Mouse (Mus musculus) midbrain, embryonic 11.5 days (tissue): ENCODE results near the gene Havcr1. TPM values are rescaled to one million over a fixed set of nuclear protein-coding genes. Genes with fewer than 3 reads are reported as not detected.
A peak's percentile ranks its signal among the peaks of the same experiment; 100 is the strongest.
"Not testable (repeated sequence)": the region's sequence is repeated elsewhere in the genome, so short reads cannot be mapped to it uniquely, and the experiment has no call there.

Experiments
- ATAC-seq: fragments of 200-750 bp; cut with Nextera tagmentation; 2 replicates; pipeline ENCODE4 v1.8.0; 2017; ENCODE audit warnings: moderate TSS enrichment, moderate library complexity; ENCODE audit not compliant: low FRiP score
- DNase-seq: peaks from one replicate; pipeline ENCODE4 v3.0.0; 2015; ENCODE audit warnings: low spot score; ENCODE audit errors: missing footprints
- H3K27ac ChIP-seq: fragments of 300-500 bp; sonication (generic); 2 replicates; pipeline ENCODE4 v1.5.1; 2014; ENCODE audit warnings: low read depth, low read length
- H3K27me3 ChIP-seq: fragments of 300-500 bp; sonication (generic); 2 replicates; pipeline ENCODE4 v1.6.1; 2014; ENCODE audit warnings: mild to moderate bottlenecking, low read length, moderate library complexity, mixed read lengths; ENCODE audit not compliant: control insufficient read depth, insufficient read depth
- H3K36me3 ChIP-seq: fragments of 300-500 bp; sonication (generic); 2 replicates; pipeline ENCODE4 v1.6.1; 2014; ENCODE audit warnings: mild to moderate bottlenecking, low read length, moderate library complexity, mixed read lengths; ENCODE audit not compliant: control insufficient read depth, insufficient read depth
- H3K4me1 ChIP-seq: fragments of 300-500 bp; sonication (generic); 2 replicates; pipeline ENCODE4 v1.6.1; 2014; ENCODE audit warnings: low read length; ENCODE audit not compliant: control insufficient read depth, insufficient read depth
- H3K4me2 ChIP-seq: fragments of 300-500 bp; sonication (generic); 2 replicates; pipeline ENCODE4 v1.6.1; 2014; ENCODE audit warnings: mild to moderate bottlenecking, moderate library complexity
- H3K4me3 ChIP-seq: fragments of 300-500 bp; sonication (generic); 2 replicates; pipeline ENCODE4 v1.5.1; 2014; ENCODE audit warnings: low read depth, low read length
- H3K9ac ChIP-seq: fragments of 300-500 bp; sonication (generic); 2 replicates; pipeline ENCODE4 v1.6.1; 2014; ENCODE audit warnings: low read length
- H3K9me3 ChIP-seq: fragments of 300-500 bp; sonication (generic); 2 replicates; pipeline ENCODE4 v1.6.1; 2016; ENCODE audit warnings: low read length; ENCODE audit not compliant: control insufficient read depth
- WGBS: fragments of 180-500 bp; shearing (Covaris S2); extraction: QIAGEN DNeasy Blood & Tissue Kit; methylation state at CpG from one replicate; pipeline ENCODE4 v1.1.7; 2014; 5-methylcytosine and 5-hydroxymethylcytosine counted together
- polyA plus RNA-seq: library from polyadenylated mRNA; unstranded; fragments of >200 nt; fragmentation: Nextera tagmentation; extraction: Ambion mirVana; gene quantifications from 2 replicates; pipeline ENCODE4 v1.2.1, GENCODE M21; 2014

Gene Havcr1
- polyA plus RNA-seq: not detected in 2 replicates

DNA sequence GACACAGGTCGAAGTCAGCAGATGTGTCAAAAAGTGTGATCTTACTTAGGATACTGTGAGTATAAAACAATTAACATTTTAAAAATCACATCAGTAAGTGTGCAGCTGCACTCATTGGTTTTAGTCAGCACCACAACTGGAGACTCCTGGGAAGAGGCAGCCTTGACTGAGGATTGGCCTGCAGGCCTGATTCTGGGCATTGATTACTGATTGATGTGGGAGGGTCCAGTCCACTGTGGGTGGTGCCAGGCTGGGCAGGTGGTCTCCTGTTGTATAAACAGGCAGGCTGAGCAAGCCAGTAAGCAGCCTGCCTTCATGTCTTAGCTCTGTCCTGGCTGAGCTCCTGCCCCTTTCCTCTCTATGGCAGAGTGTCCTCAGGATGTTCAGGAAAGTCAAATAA, at the start of gene Havcr1:
Havcr1 (plus strand) TSS at position 5 of the 400 bp plus-strand sequence.
- H3K4me3 ChIP-seq, H3K27me3 ChIP-seq, H3K4me2 ChIP-seq, H3K4me1 ChIP-seq, H3K36me3 ChIP-seq, DNase-seq, H3K9ac ChIP-seq, H3K27ac ChIP-seq, ATAC-seq, H3K9me3 ChIP-seq: not testable (repeated sequence)
- 92% methylated on average over 1 of the region's 1 CpGs for WGBS

DNA sequence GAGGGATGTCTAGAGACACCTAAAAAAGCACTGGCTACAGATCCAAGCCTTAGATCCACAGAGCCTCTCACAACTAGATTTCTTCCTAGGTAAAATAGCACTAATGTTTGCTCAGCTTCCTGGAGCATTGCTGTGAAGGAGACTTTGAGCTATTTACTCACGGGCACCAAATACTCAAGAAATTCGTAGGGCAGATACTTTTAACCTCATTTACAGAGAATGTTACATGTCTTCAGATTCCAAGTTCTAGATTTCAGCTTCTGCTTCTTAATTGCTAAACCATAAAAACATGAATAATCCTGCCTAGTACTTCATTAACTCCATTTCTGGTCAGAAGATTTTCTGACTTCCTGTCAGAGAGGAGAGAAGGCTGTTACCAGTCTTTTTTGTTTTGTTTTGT, 44.7 kb upstream of the Havcr1 start:
- Histone ChIP-seq H3K4me3 (no peak overlapping the region), H3K4me1 (no peaks in the 10 kb centered on the region), H3K9ac (no peak overlapping the region), H3K36me3 (no peaks in the 10 kb centered on the region), H3K27me3 (no peaks in the 10 kb centered on the region), H3K27ac (no peak overlapping the region), H3K4me2 (no peak overlapping the region), H3K9me3 (no peaks in the 10 kb centered on the region)
- ATAC-seq (no peak), DNase-seq (no peak)
- WGBS: 97% methylated on average over 2 of the region's 2 CpGs

DNA sequence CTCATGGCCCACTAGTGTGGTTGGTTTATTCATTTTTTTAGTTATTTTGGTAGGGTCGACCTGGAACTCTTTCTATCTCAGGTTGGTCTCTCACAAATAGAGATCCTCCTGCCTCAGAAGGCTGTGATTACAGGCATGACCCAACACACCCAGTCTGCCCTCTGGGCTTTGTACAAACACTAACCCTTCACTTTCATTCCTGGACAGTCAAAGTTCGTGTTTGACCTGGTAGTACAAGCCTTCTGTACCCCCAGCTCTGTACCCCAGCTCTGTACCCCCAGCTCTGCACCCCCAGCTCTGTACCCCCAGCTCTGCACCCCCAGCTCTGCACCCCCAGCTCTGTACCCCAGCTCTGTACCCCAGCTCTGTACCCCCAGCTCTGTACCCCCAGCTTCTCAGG, 39.0 kb upstream of the Havcr1 start:
- H3K9ac ChIP-seq, DNase-seq, H3K27ac ChIP-seq, H3K4me2 ChIP-seq, ATAC-seq, H3K9me3 ChIP-seq, H3K4me1 ChIP-seq, H3K27me3 ChIP-seq, H3K4me3 ChIP-seq, H3K36me3 ChIP-seq: not testable (repeated sequence)
- WGBS: 74% methylated on average over 2 of the region's 2 CpGs

DNA sequence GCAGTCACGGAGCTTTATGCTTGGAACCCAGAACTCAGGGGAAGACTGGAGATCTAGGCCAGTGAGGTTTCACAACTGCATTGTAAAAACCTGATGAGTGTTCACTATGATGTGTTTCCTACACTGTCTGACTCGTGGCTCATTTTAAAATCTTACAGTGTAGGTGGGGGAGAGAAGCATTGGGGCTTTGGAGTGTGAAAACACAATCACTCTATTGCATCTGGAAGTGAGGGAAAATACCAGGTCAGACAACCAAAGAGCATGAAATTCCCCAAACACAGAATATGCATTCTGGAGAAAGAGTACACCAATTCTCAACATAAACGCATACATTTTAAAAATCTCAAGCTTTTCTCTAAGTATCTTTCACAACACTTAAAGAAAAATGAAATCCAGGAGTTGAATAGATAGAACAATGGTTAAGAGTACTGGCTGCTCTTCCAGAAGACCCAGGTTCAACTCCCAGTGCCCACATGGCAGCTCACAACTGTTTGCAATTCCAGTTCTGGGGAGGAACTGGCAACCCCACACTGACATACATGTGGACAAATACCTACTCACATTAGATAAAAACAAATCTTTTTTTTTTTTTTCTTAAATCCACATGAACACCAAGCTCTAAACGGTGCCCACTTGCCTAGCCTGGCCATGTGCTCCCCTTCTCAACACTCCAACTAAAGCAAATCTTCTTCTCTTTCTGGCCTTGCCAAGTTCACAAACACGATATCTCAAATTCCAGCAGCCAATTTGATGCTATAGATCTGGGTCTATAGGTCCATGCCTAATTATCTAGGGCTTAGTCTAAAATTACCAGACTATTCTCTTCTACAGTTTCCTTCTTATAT, 37.2 kb upstream of the Havcr1 start:
- no peaks in the 10 kb centered on the region for H3K9me3 ChIP-seq
- H3K4me1 ChIP-seq: no peaks in the 10 kb centered on the region
- no peak overlapping the region for H3K4me3 ChIP-seq
- DNase-seq (no peak), ATAC-seq (no peak)
- H3K9ac ChIP-seq: no peak overlapping the region
- no peaks in the 10 kb centered on the region for H3K27me3 ChIP-seq
- no peak overlapping the region for H3K27ac ChIP-seq
- WGBS: 85% methylated on average over 5 of the region's 5 CpGs
- H3K36me3 ChIP-seq: no peaks in the 10 kb centered on the region
- no peak overlapping the region for H3K4me2 ChIP-seq

DNA sequence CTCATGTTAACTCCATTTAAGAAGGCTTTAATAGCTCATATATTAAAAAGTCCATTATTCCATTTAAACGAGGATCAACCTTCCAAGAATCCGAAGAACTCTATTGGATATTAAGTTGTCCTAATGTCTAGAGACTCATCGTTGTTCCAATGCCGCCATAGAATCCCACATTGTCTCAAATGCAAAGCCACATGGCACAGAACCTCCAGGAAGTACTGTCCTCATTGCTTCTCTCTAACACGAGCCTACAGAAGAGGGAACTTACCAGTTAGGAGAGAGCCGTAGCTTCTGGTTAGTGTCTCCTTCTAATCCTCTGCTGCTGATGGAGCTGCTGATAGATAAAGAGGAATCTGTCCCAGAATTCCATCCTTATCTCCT, 36.6 kb upstream of the Havcr1 start:
- Histone ChIP-seq H3K27ac (no peak overlapping the region), H3K9ac (no peak overlapping the region), H3K27me3 (no peaks in the 10 kb centered on the region), H3K4me2 (no peak overlapping the region), H3K4me3 (no peak overlapping the region), H3K9me3 (no peaks in the 10 kb centered on the region), H3K4me1 (no peaks in the 10 kb centered on the region), H3K36me3 (no peaks in the 10 kb centered on the region)
- ATAC-seq (no peak), DNase-seq (no peak)
- WGBS: 90% methylated on average over 6 of the region's 6 CpGs

DNA sequence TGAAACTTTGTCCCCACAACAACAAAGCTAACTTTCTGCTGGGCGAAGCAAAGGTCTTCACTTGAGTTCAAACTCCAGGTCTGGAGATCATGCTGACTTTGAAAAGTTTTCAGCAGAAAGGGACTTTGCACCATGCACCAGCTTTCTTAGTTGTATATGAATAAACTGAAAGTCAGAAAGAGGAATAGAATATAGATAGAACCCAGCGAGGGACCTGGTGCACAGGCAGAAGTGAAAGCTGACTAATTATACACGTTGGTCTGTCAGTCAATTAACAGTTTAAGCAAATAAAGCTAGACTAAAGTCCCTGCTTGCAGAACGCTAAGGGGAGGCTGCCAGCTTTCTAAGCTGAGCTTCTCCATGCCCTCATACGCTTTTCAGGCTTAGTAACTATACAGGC, 36.0 kb upstream of the Havcr1 start:
- H3K4me1 ChIP-seq: no peaks in the 10 kb centered on the region
- H3K36me3 ChIP-seq: no peaks in the 10 kb centered on the region
- H3K4me3 ChIP-seq: no peak overlapping the region
- H3K9me3 ChIP-seq: no peaks in the 10 kb centered on the region
- H3K4me2 ChIP-seq: no peak overlapping the region
- no peak for ATAC-seq
- no peak overlapping the region for H3K9ac ChIP-seq
- H3K27me3 ChIP-seq: no peaks in the 10 kb centered on the region
- 81% methylated on average over 5 of the region's 5 CpGs for WGBS
- DNase-seq: no peak
- no peak overlapping the region for H3K27ac ChIP-seq

DNA sequence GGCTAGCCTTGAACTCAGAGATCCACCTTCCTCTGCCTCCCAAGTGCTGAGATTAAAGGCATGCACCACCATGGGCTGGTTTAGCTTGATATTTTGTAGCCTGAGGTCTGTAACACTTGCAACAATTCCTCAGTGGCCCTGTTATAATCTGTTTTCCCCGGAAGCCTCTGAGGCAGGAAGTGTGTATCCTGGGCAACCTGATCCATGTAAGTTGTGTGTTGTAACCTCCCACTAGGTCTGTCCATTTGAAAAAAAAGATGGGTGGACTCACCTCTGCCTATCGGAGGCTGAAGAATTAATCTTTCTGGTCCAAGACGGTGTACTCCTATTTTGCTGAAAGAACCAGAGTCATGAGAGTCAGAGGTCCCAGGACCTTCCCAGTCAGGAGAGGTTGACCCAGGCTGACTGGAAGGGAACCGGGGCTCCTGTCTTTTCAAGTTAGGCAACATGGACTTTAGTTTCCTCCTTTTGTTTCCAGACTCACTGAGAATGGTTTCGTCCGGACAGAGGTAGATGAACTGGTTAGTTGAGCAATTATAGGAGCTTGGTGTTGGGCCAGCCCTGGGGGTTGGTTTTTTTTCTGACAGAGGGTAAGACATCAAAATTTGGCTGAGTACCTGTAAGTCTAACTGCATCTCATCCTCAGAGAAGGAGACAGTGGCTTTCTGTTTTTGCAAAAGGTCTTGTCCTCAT, 28.1 kb upstream of the Havcr1 start, which contains the start of gene Timd2:
Timd2 (minus strand) TSS at position 398 of the 693 bp plus-strand sequence.
- Histone ChIP-seq H3K4me2 (no peak within 1 kb of the TSS), H3K4me1 (no peaks in the 10 kb centered on the region), H3K36me3 (no peaks in the 10 kb centered on the region), H3K9ac (no peak within 1 kb of the TSS), H3K27me3 (no peaks in the 10 kb centered on the region), H3K9me3 (no peaks in the 10 kb centered on the region), H3K27ac (no peak within 1 kb of the TSS), H3K4me3 (no peak within 1 kb of the TSS)
- DNase-seq: no peak
- ATAC-seq: no peak
- 82% methylated on average over 6 of the region's 6 CpGs for WGBS

DNA sequence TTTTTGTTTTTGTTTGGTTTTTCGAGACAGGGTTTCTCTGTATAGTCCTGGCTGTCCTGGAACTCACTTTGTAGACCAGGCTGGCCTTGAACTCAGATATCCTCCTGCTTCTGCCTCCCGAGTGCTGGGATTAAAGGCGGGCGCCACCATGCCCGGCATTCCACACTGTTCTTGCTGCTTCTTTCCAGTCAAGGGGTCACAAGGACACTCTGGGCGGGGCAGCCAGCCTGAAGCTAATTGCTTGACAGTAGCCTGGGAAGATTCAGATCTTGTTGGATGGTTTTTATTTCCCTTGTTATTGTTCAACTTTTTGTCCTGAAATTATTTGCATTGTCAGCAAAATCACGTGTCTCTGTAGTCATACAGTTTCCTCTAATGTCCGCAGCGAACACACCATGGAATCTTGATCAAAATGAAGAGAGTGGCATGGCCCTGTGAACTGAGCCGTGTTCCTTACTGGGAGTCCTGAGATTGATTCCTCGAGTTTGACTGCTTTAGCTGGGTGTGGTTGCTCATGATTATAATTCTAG, 3.3 kb upstream of the Havcr1 start:
- DNase-seq (no peak), ATAC-seq (no peak)
- Histone ChIP-seq H3K27ac (no peak overlapping the region), H3K27me3 (no peaks in the 10 kb centered on the region), H3K4me2 (no peak overlapping the region), H3K9me3 (no peaks in the 10 kb centered on the region), H3K9ac (no peak overlapping the region), H3K4me1 (no peaks in the 10 kb centered on the region), H3K36me3 (no peaks in the 10 kb centered on the region), H3K4me3 (no peak overlapping the region)
- WGBS: 85% methylated on average over 11 of the region's 11 CpGs

DNA sequence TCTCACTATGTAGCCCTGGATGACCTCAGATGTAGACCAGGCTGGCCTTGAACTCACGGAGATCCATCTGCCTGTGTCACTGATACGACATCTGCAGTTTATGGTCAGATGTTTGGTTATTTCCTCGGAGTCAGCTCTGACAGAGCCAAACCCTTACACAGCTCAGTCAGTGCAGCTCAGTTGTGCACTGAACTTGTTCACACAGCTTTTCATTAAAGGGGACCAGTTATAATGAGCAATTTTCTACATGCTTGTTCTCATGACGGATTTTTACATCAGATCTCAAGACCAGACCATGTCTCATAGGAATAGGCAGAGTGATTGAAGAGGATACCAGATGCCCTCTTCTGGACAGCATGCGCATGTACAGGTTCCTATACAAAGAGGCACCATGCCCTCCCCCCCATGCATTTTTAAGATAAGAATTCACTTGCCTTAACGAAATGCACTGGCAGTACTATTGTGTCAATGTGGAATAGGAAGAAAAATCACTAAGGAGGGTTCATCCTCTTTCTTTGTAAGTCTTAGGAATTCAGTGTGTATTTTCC, 1.6 kb upstream of the Havcr1 start:
- 66% methylated on average over 6 of the region's 6 CpGs for WGBS
- DNase-seq (no peak), ATAC-seq (0 out of 2 replicates have a peak, but pooled peaks have one; percentile 63)

More for the DNA sequence above, 1.6 kb upstream of the Havcr1 start:
- H3K4me1 ChIP-seq: no peaks in the 10 kb centered on the region
- no peak overlapping the region for H3K4me3 ChIP-seq
- no peaks in the 10 kb centered on the region for H3K27me3 ChIP-seq
- no peaks in the 10 kb centered on the region for H3K36me3 ChIP-seq
- H3K9ac ChIP-seq: no peak overlapping the region
- no peak overlapping the region for H3K4me2 ChIP-seq
- no peaks in the 10 kb centered on the region for H3K9me3 ChIP-seq
- H3K27ac ChIP-seq: no peak overlapping the region
